16 mouse cellular contexts compared by ENCODE assay signal in the genomic region with DNA sequence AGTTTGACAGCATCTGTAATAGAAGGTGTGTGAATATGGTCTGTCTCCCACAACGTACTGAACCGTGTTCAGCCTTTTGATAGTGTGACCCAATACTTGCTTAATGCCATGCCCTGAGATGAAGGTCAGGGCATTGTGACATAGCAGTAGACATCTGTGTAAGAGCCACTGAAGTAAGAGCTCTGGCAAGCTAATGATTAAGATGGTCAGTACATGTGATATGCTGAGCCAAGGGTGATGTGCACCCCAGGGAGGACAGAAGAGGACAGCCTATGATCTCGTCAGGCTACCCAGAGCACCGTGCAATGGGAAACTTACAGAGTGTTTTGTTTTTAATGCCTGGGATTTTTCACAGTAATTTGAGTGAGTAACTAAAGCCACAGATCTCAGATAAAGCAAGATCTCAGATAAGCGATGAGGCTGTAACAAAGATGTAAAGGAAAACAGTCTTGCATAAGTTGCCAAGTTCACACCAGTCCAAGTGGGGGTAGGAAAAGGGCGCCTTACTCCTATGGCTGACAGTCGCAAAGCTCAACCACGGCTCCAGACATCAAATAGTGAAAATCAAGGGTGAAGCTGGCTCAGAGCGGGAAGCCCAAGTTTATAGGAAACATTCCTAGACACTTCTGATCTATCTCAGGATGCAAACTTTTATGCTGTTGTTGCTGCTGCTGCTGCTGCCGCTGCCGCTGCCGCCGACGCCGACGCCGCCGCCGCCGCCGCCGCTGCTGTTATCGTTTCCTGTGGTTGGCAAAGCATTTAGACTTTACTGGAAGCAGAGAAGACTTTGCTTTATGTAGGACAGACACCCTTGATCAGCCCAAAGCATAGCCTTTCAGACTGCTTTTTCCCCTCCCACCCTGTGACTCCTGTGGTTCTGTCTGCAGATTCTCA.
A peak's percentile ranks its signal among the peaks of the same experiment; 100 is the strongest.
DNase-seq lines count a peak whose midpoint lies in the region; ATAC-seq and TF ChIP-seq lines count a peak whose summit lies in the region.
"Had no signal": no experiment of that assay in that cellular context is flagged by ENCODE, and none has a peak within 500 bp of the region (broad histone marks: within the 10 kb centered on the region; RNA-seq: fewer than 3 reads in every experiment).

No protein-coding gene starts in this region.

- ATAC-seq in Patski = peak; percentile 35

- in situ Hi-C loops in Patski (cut with MboI; ENCODE audit: low pct_unique_long_range_greater_than_20kb) = no loop called here

- H3K27ac ChIP-seq in left cerebral cortex, adult 2 months = no peak overlapping the region
- H3K27ac ChIP-seq: embryonic facial prominence, embryonic 13.5 days; heart, embryonic 15.5 days; hindbrain, embryonic 12.5 days; liver, embryonic 13.5 days had no signal

- CTCF ChIA-PET in Patski (lab: Charles Lee) = no interaction called here

- H3K27me3 ChIP-seq in Patski = no peaks in the 10 kb centered on the region
- H3K27me3 ChIP-seq: embryonic facial prominence, embryonic 13.5 days; heart, embryonic 15.5 days; hindbrain, embryonic 12.5 days; liver, embryonic 13.5 days had no signal

- intact Hi-C loops in left cerebral cortex, adult 2 months (cut with DNase I) = no loop called here

- no peak for TF ChIP-seq CTCF in Patski (IDR thresholded peaks at IDR 0.05)
- TF ChIP-seq CTCF in left cerebral cortex, adult 2 months (IDR thresholded peaks at IDR 0.05) = no peak

- POLR2A ChIA-PET in Patski (lab: Charles Lee) = interaction anchor here (0.6 kb wide), 1 partner anchor 52 kb away, joined by 3 read pairs; no protein-coding TSS in a partner anchor

- H3K4me3 ChIP-seq in left cerebral cortex, adult 2 months = no peak overlapping the region
- H3K4me3 ChIP-seq: embryonic facial prominence, embryonic 13.5 days; heart, embryonic 15.5 days; hindbrain, embryonic 12.5 days; liver, embryonic 13.5 days had no signal

- DNase-seq in thymus, postnatal 25 days = peak; percentile 4
- no peak for DNase-seq in thymus, adult 18-20 months
- no peak for DNase-seq in Patski (ENCODE audit: low read depth, low spot score)
- peak; percentile 39 for DNase-seq in fat pad, adult 2 months (ENCODE audit: extremely low read depth, low read depth, low spot score)
- DNase-seq in yolk sac, embryonic 10.5 days (ENCODE audit: low spot score) = peak; percentile 36
- no peak for DNase-seq in left cerebral cortex, adult 2 months (ENCODE audit: extremely low spot score in 1 of 2, low spot score in 2 of 2)
- no peak for DNase-seq in heart, adult 18-20 months
- DNase-seq: cerebellum, adult 2 months; heart, adult 11 months; kidney, adult 11 months; kidney, postnatal 36 days; liver, embryonic 13.5 days; lung, postnatal 10 days had no signal

Comparison
In these comparisons a context has a peak if more than half of its experiments do, and no peak if none do; other contexts are left out.
1. DNase-seq: peak in thymus, postnatal 25 days (single experiment), fat pad, adult 2 months (single experiment) and yolk sac, embryonic 10.5 days (single experiment); none in thymus, adult 18-20 months (0 of 2), Patski (single experiment), left cerebral cortex, adult 2 months (0 of 2) and heart, adult 18-20 months (0 of 2).